Mouse (Mus musculus) adrenal gland (tissue): ENCODE data around the gene Clcn3.

Source experiments
- intact Hi-C: fragments of 180-260 bp; cut with DNase I; formaldehyde crosslinking; loops from one replicate; pipeline ENCODE4 v1.15.1; 2025

The Clcn3 gene

DNA sequence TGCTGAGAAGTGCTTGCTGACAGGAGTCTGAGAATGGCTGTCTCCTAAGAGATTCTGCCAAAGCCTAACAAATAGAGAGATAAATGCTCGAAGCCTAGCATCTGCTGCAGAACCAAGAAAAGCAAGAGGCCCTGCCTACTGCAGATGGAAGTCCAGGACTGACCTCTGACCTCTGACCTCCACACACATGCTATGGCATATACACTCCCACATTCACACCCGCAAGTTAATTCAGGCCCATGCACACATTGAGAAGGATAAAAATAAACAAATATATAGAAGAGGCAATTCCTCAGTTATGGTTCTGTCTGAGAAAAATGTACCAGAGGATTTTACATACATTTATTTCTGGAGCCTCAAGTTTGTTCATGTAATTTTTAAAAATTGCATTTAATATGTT is 104.5 kb downstream of the Clcn3 start:
- intact Hi-C loops = no loop called here

DNA sequence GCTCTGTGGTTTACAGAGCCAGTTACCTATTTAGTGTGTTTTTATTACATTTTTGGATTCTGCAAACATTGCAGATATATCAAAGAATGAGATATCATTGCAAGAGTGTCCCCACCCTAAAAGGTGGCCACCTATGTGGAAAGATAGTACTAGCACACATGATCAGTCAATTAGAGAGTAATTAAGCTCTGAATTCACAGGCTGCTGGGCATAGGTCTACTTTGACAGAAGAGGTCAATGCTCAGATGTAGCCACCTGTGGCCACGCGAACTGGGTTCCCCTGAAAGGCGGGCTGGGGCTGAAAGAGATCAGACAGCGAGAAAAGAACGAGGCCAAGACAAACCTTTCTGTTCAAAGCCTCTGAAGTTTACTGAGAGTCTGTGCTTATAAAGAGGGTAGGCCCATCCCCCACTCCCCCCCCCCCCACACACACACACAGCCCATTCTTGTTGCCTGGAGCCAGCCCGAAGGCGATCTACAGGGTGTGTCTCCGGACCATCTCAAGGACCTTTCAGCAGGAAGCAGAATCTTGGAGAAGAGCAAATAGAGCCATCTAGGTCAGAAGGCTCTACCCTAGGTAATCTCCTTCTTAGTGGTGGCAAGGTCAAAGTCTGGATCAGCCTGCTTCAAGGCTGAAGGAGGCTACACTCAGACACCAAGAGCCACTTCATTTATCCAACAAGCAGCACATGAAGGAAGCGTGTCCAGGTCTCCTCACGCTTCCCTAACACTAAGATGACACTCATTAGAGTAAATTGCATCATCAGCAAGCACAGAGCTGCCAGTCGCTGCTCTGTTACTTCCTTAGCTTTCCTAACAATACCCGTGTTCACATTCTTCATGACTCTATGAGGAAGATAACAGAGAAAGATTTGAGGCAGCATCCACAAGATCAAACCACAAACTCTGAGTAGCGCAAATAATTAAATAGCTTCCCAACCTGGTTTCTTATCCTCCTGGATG is 112.6 kb downstream of the Clcn3 start:
- intact Hi-C loops = no loop called here

DNA sequence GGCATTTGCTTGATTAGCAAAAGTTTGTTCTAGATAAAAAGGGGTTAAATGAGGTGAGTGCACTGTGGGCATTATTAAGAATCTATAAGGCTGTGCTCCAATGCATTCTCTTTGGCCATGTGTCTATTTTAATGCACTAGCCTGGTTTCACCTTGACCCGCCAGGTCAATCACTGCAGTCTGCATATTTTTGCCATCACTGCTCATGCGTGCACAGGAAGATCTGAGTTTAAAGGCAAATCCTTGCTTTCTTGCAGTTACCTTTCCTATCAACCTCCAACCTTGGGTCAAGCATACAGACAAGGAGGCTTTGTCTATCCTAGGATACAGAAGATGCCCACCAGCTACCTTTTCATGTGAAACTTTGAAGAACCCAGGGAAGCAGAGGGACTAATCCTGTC is 113.3 kb downstream of the Clcn3 start:
- intact Hi-C loops = loop anchor here (5.0 kb wide), 1 partner anchor 362 kb away; the partner anchor contains the start of gene Aadat

DNA sequence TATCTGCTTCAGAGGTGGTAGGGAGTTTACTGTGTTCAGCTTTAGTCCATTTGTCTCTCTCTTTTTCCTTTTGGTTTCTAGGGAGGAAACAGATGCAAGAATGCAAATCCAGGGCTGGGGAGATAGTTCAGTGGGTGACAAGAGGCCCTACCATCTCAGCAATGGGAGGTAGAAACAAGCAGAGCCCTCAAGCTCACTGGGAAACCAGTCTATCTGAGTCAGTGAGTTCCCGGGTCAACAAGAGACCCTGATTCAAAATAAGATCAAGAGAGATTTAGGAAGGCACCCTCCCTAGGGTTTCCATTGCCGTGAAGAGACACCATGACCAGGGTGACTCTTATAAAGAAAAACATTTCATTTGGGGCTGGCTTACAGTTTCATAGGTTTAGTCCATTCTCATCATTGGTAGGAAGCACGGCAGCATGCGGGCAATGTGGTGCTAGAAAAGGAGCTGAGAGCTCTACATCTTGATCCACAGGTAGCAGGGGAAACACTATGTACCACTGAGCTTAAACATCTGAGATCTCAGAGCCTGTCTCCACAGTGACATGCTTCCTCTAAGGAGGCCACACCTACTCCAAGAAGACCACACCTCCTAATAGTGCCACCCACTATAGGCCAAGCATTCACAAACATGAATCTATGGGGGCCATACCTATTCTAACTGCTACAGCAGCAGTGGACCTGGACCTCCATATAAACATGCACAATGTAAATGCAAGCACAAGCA is 114.7 kb downstream of the Clcn3 start:
- intact Hi-C loops = loop anchor here (5.0 kb wide), 1 partner anchor 361 kb away; the partner anchor contains the start of gene Aadat

DNA sequence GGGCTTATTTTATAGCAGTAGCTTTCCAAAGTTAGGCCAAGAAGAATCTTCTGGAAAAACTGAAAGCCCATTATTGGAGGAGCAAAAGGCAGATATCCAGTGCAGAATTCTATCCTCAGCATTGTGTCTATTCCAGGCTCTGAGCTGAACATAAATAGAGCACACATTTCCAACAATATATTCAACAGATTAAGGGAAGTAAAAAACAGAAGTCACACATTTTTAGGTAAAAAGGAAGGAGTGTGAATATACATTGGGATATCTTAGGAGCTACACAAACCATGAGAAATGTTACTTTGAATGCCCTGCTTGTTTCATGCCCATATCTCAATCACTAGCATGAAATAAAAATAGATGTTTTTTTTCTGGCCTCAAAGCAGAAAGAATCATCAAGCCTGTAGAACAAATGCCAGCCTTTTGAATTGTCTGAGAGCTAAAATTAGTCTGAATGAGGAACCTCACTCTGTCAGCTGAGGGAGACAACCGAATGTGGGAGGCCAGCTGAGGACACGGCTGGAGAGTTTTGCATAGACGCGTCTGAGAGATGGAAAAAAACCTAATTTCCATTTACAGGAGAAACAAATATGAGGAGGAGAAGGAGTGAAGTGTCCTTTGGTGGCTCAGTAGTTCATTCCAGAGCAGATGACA is 115.5 kb downstream of the Clcn3 start:
- intact Hi-C loops = loop anchor here (5.0 kb wide), 1 partner anchor 360 kb away; the partner anchor contains the start of gene Aadat

DNA sequence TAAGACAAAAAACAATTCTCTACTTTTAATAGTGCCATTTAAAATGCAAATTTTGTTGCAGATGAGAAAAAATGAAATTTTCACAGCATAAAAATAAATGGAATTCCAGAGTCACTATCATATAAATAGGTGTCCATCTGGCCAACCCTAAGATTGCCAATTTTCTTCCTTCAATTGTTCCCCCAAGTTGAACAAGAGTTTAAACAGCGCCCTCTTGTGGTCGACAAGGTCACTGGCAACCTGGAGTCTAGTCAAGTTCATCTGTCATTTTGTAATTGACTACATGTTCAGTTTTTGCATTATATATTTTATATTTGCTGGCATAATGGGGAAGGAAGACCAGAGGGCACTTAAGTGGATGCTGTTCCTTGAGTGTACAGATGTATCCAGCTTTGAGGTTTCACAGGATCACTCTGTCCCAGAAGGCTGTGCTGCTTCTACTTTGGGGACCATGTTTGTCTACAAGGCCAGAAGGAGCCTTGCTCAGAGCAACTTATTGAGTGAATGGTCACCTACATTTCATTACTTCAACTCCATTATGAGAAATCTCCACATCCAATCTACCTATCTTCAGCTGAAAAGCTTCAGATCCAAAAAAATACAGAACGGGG is 117.5 kb downstream of the Clcn3 start:
- intact Hi-C loops = loop anchor here (1.0 to 5.0 kb wide), 2 partner anchors 248 to 358 kb away; partner anchors contain the start of gene Aadat

DNA sequence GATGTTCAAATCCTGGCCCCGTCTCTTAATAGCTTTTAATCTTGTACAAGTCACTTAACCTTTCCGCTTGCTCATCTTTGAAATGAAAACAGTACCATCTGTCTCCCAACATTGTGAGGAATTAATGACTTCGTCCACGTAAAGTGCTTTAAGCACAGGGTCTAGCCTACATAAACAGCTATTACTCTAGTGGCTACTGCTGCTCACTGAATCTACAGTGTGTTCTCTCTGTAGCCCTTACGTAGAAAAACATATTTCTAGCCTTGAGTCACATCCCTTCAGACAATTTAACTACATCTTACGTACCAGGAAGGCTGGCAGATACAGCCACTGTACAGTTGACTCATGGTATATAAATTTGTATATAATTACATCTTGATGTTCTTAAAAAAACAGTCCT is 118.2 kb downstream of the Clcn3 start:
- intact Hi-C loops = loop anchor here (1.0 to 5.0 kb wide), 3 partner anchors 233 to 358 kb away; partner anchors contain the start of genes Aadat and Mfap3l

DNA sequence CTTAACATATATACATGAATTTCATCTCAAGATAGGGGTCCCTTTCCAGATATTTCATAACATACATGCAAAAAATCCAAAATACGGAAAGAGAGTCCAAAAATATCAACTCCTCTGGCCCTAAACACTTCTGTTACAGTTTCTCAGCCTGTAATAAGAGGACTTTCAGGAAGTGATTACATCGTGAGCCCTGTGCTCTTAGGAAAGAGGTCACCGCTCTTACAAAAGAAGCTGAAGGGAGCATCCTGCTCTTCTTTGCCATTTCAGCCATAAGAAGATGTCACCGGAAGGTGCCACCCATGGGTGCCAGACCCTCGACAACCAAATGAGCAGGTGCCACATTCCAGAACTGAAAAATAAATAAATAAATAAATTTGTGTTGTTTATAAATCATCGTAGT is 121.3 kb downstream of the Clcn3 start:
- intact Hi-C loops = loop anchor here (5.0 kb wide), 1 partner anchor 229 kb away; the partner anchor contains the start of gene Mfap3l

DNA sequence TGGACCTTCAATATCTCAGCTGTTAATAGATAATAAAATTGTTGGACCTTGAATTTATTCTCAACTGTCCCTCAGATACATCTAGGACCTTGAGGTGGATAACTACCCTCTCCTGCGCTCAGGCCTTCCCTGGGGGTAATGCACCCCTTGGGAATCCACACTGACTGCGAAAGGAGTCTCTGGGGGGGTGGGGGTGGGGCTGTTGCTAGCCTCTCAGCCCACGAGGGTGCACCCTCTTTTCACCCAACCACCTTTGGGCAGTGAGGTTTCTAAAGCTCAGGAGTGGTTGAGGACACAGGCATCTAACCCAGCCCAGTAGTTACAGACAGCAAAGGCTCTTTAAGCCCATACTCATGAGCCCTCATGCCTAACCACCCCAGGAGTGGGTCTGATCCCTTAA is 122.4 kb downstream of the Clcn3 start:
- intact Hi-C loops = loop anchor here (5.0 kb wide), 1 partner anchor 228 kb away; the partner anchor contains the start of gene Mfap3l
